Mouse (Mus musculus): ENCODE measurements around the gene Nudt2.

GRCm38 (mm10) chr4:41502171-41502940 lies 37.4 kb downstream of the Nudt2 start:
- TF ChIP-seq CTCF (conservative IDR thresholded peaks at IDR 0.05; ENCODE audit: low read length) (no peak), POU5F1 (IDR thresholded peaks at IDR 0.05; ENCODE audit: borderline replicate concordance, low read length) (no peak), NANOG (IDR thresholded peaks at IDR 0.05; ENCODE audit: borderline replicate concordance, low read length) (no peak)
